Comparison of ENCODE assay signal across 16 mouse cellular contexts in the genomic region with DNA sequence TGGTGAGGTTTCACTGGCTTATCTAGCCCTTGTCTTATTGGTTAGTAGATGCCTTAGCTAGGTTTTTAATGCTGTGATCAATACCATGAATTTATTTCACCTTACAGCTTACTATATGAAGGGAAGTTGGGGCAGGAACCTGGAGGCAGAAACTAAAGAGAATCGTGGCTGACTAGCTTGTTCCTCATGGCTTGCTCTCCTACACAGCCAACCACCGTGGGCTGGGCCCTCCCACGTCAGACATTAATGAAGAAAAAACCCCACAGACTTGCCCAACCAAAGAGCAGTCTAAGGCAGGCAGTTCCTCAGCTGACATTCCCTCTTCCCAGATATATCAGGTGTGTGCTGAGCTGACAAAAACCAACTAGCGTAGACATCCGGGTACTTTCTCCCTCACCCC. TPM values are rescaled to one million over a fixed set of nuclear protein-coding genes. Genes with fewer than 3 reads are reported as not detected.
DNase-seq lines count a peak whose midpoint lies in the region; ATAC-seq lines count a peak whose summit lies in the region.
"Had no signal": no experiment of that assay in that cellular context is flagged by ENCODE, and none has a peak within 500 bp of the region (broad histone marks: within the 10 kb centered on the region; RNA-seq: fewer than 3 reads in every experiment).

No protein-coding gene starts in this region.

- DNase-seq in frontal cortex, postnatal 10 days (ENCODE audit: low spot score in 2 of 2): no peak
- DNase-seq in lung, postnatal 36 days: peak; percentile 34
- no peak for DNase-seq in lung, postnatal 25 days (ENCODE audit: low spot score)
- peak; percentile 11 for DNase-seq in CD4-positive helper T cell, adult 2 months (ENCODE audit: low read depth, low spot score)
- DNase-seq in yolk sac, embryonic 10.5 days (ENCODE audit: low spot score): no peak
- DNase-seq: cerebellum, adult 2 months; heart, postnatal 4 days; kidney, adult 9 months; lung, embryonic 14.5 days; midbrain, embryonic 14.5 days; thymus, adult 2 months had no signal

- peak; percentile 69 for ATAC-seq in frontal cortex, adult (ENCODE audit: low TSS enrichment)
- peak; percentile 53; the same call in 1 of the 2 replicates for ATAC-seq in megakaryocyte, adult 5-6 weeks (ENCODE audit: poor library complexity, severe bottlenecking)
- ATAC-seq in erythroid progenitor cell, adult 5-6 weeks (replicated peaks; ENCODE audit: low FRiP score, poor library complexity, severe bottlenecking): no peak
- ATAC-seq: forebrain, embryonic 16.5 days; intestine, embryonic 15.5 days had no signal

RNA-seq across cellular contexts. Expression of a gene that starts 41.3 kb away (rescaled TPM):
- total RNA-seq in megakaryocyte, adult 5-6 weeks (2015): 21.7 and 25.3 TPM in 2 replicates
- 31.4 and 38.1 TPM in 2 replicates for total RNA-seq in megakaryocyte, adult 5-6 weeks (2017)
- total RNA-seq in erythroid progenitor cell, adult 5-6 weeks (2015; ENCODE audit: low replicate concordance): 68.8 and 90.1 TPM in 2 replicates
- 101 and 122 TPM in 2 replicates for total RNA-seq in erythroid progenitor cell, adult 5-6 weeks (2017; ENCODE audit: low replicate concordance)

Comparison
In these comparisons a context has a peak if more than half of its experiments do, and no peak if none do; other contexts are left out.
1. DNase-seq: peak in lung, postnatal 36 days (single experiment) and CD4-positive helper T cell, adult 2 months (single experiment); none in frontal cortex, postnatal 10 days (0 of 2), lung, postnatal 25 days (single experiment) and yolk sac, embryonic 10.5 days (single experiment).